Mouse (Mus musculus): Measurements from ENCODE around the gene Myb. TPM values are rescaled to one million over a fixed set of nuclear protein-coding genes. Genes with fewer than 3 reads are reported as not detected.

Myb gene
- under 1 TPM; 0.16 to 0.33 TPM for total RNA-seq (2021)
- long read RNA-seq, experiment 1 = 0 reads
- long read RNA-seq, experiment 2 = 0 reads

GRCm38 (mm10) chr10:21160537-21161358 lies at the start of gene Myb:
TSS of gene Myb (minus strand) at chr10:21160984.
- intact Hi-C loops (cut with DNase I; ENCODE audit: low total_unique reads) = no loop called here
- DNase-seq = peak; percentile 56

DNA sequence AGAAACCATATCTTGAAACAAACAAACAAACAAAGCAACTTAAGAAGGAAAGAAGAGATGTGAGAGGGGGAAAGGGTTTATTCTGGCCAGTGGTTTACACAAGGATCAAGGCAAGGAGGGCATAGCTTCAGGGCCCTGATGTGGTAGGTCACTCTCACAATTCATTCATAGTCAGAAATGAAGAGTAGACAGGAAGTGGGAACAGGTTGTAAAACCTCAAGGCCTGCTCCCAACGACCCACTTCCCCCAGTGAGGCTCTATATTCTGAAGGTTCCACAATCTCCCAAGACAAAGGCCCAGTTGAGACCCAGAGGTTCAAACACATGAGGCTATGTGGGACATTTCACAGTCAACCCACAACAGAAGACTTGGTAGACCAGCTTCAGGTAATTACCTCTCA lies 46.6 kb upstream of the Myb start:
- intact Hi-C loops (cut with DNase I; ENCODE audit: low total_unique reads) = no loop called here
- no peak for DNase-seq

DNA sequence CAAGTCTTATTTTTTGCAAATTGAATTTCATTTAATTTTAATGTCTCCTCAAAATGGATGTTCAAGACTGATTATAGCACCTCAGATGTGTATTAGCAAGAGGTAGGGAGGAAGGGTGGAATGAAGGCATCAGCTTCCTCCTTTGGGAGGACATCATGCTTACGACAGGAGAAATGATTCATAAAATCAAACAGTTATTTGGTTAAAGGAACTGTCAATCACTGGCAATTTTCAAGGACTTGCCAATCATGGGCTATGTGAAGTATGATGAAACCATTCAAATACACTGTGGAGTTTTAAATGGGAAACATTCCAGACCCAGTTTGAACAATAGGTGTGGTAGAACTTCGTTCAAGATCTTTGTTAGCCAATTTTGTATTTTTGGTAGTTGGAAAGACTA lies 45.4 kb upstream of the Myb start:
- intact Hi-C loops (cut with DNase I; ENCODE audit: low total_unique reads) = no loop called here
- no peak for DNase-seq

- intact Hi-C loops (cut with DNase I; ENCODE audit: low total_unique reads) = no loop called here
- no peak for DNase-seq
Observed at GRCm38 (mm10) chr10:21204496-21205085, 43.8 kb upstream of the Myb start.

GRCm38 (mm10) chr10:21203886-21204285 lies 43.1 kb upstream of the Myb start:
- intact Hi-C loops (cut with DNase I; ENCODE audit: low total_unique reads) = no loop called here
- DNase-seq = no peak

DNA sequence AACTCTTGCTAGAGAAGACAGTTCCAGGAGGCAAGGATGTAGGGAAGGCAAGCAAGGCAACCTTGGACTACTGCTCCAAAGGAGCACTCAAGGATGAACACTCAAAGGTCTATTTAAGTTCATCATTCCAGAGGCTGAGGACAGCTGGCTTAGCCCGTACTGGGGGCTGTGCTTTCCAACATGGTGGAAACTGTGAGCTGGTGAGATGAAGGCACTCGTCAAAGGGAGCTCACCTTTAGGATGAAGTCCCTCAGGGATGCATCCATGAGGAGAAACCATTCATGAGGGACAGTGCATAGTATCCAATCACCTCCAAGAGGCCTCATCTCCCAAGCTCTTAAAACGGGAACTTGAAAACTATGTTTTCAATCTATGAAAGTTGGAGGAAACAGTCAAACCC lies 42.7 kb upstream of the Myb start:
- intact Hi-C loops (cut with DNase I; ENCODE audit: low total_unique reads) = no loop called here
- no peak for DNase-seq

DNA sequence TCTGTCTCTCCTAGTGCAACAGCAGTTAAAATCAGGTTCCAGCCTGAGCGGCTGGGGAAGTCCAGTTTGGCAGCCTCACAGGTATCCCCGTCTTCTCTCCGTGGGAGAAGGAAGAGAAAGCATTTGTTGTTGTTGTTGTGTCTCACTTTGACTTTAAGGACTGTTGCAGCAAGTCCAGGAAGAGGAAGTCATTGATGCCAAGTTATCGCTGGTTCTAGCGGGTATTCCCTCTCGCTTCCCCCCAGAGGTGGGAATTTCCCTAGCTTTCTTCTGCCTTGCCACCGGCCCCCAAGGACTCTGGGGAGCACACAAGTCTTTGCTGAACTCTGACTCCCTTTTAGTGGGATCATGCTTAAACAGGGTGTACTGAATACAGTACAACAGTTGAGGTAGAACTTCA lies 40.0 kb upstream of the Myb start:
- DNase-seq = no peak
- intact Hi-C loops (cut with DNase I; ENCODE audit: low total_unique reads) = no loop called here

DNA sequence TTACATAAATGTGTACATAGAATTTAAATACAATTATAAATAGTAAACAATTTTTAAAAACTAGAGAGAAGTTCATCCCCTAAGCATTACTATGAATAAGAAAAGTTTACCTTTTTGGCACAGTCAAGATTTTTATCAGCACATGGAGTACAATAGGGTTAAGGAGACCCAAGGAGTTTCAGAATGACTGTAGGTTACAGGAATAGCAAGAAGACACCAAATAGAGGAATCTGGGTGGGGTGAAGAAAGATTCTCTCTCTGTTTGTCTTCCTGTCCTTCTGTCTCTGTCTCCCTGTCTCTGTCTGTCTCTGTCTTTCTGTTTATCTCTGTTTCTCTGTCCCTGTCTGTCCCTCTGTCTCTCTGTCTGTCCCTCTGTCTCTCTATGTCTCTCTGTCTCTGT lies 39.5 kb upstream of the Myb start:
- DNase-seq = no peak
- intact Hi-C loops (cut with DNase I; ENCODE audit: low total_unique reads) = no loop called here

DNA sequence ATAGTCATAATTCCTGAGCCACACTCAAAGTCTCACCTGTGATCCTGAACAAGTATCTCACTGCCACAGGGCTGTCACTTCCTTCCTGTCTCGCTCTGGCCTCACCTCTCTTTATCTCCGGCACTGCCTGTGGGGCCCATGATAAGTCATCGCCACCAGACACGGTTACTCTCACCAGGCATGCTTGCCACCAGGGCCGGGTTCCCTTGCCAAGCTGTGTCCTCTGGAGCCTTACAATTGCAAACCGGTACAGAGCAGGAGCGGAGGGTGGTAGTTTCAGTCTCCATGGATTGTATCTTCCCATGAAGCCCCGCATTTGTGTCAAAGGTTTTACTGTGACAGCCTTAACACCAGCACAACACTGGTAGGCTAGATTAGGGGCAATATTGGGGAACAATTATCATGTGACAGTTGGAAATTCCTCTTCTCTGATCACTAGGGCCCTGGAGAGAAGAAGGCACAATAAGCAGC lies 35.9 kb upstream of the Myb start:
- intact Hi-C loops (cut with DNase I; ENCODE audit: low total_unique reads) = no loop called here
- DNase-seq = no peak

DNA sequence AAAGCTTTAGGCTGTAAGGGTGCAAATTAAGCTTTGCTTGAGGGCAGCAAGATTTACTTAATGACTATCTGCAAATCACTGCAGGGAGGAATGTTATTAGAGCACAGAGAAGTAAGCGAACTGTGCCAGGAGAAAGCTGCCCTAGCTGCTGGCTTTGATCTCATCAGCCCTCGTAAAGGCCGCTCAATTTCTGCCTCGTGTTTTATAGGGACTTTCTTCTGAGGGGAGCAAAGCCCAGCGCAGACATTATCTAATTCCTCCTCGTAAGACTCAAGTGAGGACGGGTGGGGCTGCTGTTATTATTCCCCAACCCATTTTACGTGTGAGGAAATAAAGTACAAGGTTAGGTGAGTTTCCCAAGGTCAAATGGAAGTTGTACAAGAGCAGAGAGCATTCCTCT lies 34.8 kb upstream of the Myb start:
- intact Hi-C loops (cut with DNase I; ENCODE audit: low total_unique reads) = no loop called here
- no peak for DNase-seq

DNA sequence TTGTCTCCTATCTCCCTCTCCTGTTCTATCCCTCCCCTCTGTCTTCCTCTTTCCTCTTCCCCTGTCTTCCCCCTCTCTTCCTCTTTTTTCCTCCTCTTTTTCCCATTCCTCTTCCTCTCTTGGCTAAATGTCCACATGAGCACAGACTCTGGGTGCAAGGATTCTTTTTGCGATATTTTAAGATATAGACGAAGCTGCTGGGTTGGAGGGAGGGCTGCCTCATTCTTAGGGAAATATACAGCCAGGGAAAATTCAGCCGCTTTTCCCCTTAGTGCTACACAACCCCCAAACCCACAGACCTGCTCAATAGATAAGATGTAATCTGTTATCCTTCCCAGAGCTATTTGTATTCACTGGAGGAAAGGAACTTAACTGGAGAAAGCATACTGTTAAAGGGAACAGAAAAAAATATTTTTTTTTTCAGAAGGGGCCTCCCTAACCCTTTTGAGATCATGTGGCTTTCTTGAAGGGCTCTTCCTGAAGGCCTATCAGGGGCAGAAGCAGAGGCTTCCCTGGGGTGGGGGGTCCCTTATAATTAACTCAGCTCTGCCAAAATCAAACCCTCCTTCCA lies 33.2 kb upstream of the Myb start:
- intact Hi-C loops (cut with DNase I; ENCODE audit: low total_unique reads) = no loop called here
- no peak for DNase-seq

- intact Hi-C loops (cut with DNase I; ENCODE audit: low total_unique reads) = no loop called here
Observed at GRCm38 (mm10) chr10:21193088-21193934, 32.5 kb upstream of the Myb start.

GRCm38 (mm10) chr10:21192436-21192835 lies 31.7 kb upstream of the Myb start:
- peak; percentile 6 for DNase-seq
- intact Hi-C loops (cut with DNase I; ENCODE audit: low total_unique reads) = no loop called here

More at GRCm38 (mm10) chr10:21193088-21193934, 32.5 kb upstream of the Myb start:
- no peak for DNase-seq

- intact Hi-C loops (cut with DNase I; ENCODE audit: low total_unique reads) = loop anchor here (2.0 kb wide), 1 partner anchor 199 kb away; no protein-coding TSS in a partner anchor
- DNase-seq = no peak
Observed at GRCm38 (mm10) chr10:21189756-21190397, 29.1 kb upstream of the Myb start.

DNA sequence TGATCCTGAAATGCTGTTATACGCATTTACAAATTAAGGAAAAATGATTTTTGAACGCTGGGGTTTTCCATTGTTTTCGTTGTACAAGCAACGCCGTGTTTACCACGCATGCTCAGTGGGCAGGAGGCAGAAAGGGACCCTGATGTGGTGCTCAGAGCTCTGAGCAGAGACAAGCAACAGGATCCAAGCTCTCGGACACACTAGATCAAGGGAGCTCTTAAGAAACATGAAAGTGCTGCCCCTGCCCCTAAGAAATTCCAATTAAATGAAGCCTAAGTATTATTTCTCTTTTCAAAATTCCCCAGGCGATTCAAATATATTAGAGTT lies 28.5 kb upstream of the Myb start:
- DNase-seq = no peak
- intact Hi-C loops (cut with DNase I; ENCODE audit: low total_unique reads) = loop anchor here (2.0 kb wide), 1 partner anchor 198 kb away; no protein-coding TSS in a partner anchor

GRCm38 (mm10) chr10:21188564-21189274 lies 27.9 kb upstream of the Myb start:
- DNase-seq = peak; percentile 37
- intact Hi-C loops (cut with DNase I; ENCODE audit: low total_unique reads) = loop anchor here (2.0 kb wide), 1 partner anchor 198 kb away; no protein-coding TSS in a partner anchor

DNA sequence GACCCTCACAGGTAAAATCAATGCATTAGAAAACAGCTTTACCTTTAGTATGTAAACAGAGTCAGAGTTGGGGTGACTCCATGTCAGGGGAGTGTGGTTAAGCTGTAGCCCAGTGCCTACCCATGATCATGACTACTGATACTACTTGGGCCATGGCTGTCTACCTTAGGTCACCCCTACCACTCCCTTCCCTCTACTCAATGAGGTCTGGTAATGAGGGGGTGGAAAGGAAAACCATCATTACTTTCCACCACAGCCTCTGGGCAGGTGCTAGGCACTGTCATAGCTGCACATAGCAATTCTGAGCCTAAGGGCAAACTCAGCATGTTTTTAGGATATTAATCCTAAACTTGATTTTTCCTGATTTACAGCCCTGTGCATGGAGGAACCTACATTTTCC lies 27.1 kb upstream of the Myb start:
- intact Hi-C loops (cut with DNase I; ENCODE audit: low total_unique reads) = loop anchor here (2.0 kb wide), 1 partner anchor 197 kb away; no protein-coding TSS in a partner anchor
- no peak for DNase-seq

GRCm38 (mm10) chr10:21186733-21187132 lies 25.9 kb upstream of the Myb start:
- intact Hi-C loops (cut with DNase I; ENCODE audit: low total_unique reads) = no loop called here
- DNase-seq = no peak

- intact Hi-C loops (cut with DNase I; ENCODE audit: low total_unique reads) = no loop called here
Observed at GRCm38 (mm10) chr10:21178711-21179110, 17.9 kb upstream of the Myb start.

More at GRCm38 (mm10) chr10:21178711-21179110, 17.9 kb upstream of the Myb start:
- no peak for DNase-seq

Data from gastrocnemius, postnatal 14 days (tissue).